Mouse (Mus musculus) brain, embryonic 14.5 days (tissue): ENCODE measurements around the gene Shroom3. TPM values are rescaled to one million over a fixed set of nuclear protein-coding genes. Genes with fewer than 3 reads are reported as not detected.
A peak's percentile ranks its signal among the peaks of the same experiment; 100 is the strongest.

Experiments
- DNase-seq: peaks from one replicate; pipeline ENCODE4 v3.0.0-alpha.2; 2011; ENCODE audit warnings: low read depth
- CTCF ChIP-seq: fragments of 200-500 bp; IDR thresholded peaks from 2 replicates; pipeline ENCODE4 v1.5.1; 2012; ENCODE audit warnings: inconsistent platforms, mild to moderate bottlenecking, moderate library complexity, borderline replicate concordance; ENCODE audit not compliant: insufficient read depth, insufficient read length; ENCODE audit errors: extremely low read depth
- POLR2A ChIP-seq: fragments of 200-500 bp; IDR thresholded peaks from 2 replicates; pipeline ENCODE4 v1.6.1; 2012; ENCODE audit warnings: mild to moderate bottlenecking, inconsistent platforms, borderline replicate concordance; ENCODE audit not compliant: poor library complexity, insufficient read depth, insufficient read length, severe bottlenecking; ENCODE audit errors: extremely low read depth
- polyA plus RNA-seq: library from polyadenylated mRNA; depleted of rRNA; stranded (reverse); fragments of >200 nt; gene quantifications from 2 replicates; pipeline ENCODE4 v1.2.3, GENCODE M21; 2012

The Shroom3 gene
- polyA plus RNA-seq, 1 experiment, result 8.0 TPM

DNA sequence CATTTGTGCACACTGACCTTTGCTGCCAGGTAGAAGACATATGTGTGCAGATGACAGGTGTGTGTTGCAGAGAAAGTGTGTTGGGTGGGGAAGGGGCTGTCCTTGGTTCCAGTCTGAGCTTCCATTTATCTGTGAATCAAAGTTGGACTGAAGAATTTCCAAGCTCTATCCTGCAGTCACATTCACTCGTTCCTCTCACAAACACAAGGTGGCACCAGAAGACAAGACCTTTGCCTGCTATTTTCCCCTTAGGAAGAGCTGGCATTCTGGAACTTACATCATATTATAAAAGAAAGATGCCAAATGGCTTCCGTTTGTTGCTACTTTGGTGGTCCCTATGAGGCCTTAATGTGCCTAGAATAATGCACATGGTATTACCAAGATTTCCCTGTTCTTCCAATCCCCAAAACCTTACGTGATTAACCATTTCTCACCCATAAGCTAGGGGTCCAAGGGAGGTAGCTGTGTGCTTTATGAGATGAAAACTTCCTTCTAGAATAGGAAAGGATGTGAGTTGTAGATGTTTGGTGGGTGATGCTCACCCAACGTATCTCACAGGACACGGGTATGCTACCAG lies 45.1 kb downstream of the Shroom3 start:
- TF ChIP-seq CTCF, result peak; percentile 81
- TF ChIP-seq POLR2A, result no peak
- peak; percentile 88 for DNase-seq

DNA sequence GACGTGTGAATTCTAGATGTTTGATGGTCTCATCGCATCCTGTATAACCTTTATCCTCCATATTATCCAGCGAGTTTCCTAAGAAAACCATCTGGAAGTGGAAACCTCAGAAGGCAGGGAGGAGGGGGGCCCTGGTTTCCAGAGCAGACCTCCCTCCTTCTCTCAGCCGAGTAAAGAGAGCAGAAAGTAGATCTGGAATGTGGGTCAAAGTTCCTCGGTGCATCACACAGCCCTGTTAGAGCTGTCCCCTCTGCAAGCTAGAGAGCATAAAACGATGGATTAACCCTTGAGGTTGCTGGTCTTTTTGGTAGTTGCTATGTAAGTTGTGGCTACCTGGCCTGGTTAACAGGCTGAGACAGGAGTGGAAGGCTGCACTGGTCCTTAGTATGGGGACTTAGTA lies 46.0 kb downstream of the Shroom3 start:
- no peak for DNase-seq
- TF ChIP-seq POLR2A (no peak), CTCF (no peak)

DNA sequence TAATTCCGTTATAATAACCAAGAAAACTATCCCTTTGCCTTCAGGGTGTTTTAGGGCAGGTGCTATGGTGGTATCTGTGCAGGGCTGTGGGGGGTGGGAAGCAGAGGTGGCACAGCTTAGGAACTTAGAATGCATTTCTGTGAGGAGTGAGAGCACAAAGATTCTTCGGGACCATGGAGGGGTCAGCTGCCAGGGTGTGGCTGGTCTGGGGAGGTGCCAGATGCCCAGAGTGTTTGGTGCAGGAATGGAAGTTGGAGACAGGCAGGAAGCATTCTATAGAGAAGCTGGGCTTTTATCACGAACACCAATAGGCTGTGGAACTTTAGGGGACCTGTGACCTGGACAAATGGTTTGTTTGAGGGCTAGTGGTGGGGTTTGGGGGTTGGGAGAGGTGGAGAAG lies 58.6 kb downstream of the Shroom3 start:
- no peak for DNase-seq
- TF ChIP-seq CTCF (no peak), POLR2A (no peak)

DNA sequence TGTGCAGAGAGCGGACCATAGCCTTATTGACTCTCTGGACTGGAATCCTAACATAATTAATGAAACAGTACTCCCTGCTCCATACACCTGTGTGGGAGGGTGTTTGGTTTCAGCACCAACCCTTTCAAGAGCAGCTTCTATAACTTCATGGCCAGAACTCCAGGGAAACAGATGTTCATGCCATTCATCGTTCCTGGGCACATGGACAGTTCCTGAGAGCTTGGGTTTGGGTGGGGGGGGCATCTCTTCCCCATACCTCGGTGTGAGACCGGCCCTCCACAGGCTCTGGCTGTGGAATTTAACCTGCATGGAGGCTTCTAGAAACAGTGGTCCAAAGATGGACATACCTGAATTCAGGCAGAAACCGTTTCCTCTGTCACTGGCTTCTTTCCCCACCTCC lies 59.5 kb downstream of the Shroom3 start:
- DNase-seq, result no peak
- TF ChIP-seq POLR2A (no peak), CTCF (no peak)

DNA sequence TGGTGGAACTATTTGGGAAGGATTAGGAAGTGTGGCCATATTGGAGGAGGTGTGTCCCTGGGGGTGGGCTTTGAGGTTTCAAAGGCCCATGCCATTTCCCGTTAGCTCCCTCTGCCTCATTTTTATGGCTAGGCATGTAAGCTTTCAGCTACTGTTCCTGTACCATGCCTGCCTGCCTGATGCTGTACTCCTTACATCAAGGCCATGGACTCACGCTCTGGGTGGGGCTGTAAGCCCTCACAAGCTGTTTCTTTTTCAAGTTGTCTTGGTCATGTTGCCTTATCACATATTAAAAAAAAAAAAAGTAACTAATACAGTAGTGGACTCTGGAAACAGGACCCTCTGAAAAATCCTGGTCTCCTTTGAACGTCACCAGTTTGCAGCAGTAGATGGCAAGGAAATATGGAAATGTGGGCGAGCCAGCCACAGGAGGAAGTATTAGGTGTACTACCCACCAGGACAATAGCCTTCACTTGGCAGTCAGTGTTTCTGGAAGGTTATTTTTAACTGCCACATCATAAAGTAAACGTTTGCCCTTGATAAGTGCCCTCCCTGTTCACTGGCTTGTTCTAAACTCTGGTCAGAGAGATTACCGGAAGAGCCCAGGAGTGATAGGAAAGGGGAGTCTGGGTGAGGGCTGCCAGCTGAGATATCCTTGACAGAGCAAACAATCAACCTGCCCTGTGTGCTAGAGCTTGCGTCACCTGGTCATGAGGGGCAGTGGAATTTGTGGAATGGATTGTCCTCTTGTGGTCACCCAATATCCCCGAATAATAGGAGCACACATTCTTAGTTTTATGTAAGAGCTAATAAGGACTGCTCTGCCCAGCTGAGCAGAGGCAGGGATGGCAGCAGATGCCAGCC lies 62.4 kb downstream of the Shroom3 start:
- TF ChIP-seq CTCF, result no peak
- TF ChIP-seq POLR2A, result no peak
- no peak for DNase-seq

DNA sequence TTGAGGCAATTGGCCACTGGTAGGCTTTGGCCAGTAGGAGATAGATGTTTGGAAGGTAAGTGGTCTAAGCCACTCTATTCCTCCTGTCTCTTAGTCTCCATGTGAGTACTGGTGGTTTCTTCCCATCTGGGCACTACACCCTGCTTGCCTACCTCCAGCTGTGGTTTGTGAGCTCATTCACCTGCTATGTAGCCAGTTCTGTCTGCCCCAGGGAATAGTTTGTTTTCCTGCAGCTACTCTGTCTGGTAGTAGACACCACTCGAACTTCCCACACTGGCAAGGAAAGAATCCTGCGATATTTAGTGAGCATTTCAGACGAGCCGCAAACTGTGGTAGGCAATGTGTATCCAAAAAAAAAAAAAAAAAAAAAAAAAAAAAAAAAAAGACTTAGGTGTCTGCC lies 68.3 kb downstream of the Shroom3 start:
- TF ChIP-seq CTCF, result no peak
- TF ChIP-seq POLR2A, result no peak
- no peak for DNase-seq

DNA sequence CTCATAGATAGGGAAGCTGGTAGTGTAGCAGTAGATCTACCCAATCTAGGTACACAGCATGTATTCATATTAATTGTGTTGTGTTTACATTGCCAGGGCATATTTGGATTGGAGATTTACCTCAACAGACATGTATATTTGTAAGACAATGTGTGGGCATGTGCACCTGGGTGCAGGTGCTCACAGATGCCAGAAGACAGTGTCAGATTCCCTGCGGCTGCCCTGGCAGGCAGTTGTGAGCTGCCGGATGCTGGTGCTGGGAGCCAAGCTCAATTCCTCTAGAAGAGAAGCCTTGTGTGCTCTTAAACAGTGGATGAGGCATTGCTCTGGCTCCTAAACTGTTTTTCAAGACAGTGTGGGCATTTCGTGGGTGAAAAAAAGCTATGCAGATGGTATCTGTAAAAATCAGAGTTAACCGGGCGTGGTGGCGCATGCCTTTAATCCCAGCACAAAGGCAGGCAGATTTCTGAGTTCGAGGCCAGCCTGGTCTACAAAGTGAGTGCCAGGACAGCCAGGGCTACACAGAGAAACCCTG lies 72.1 kb downstream of the Shroom3 start:
- TF ChIP-seq CTCF (no peak), POLR2A (no peak)
- DNase-seq, result no peak

DNA sequence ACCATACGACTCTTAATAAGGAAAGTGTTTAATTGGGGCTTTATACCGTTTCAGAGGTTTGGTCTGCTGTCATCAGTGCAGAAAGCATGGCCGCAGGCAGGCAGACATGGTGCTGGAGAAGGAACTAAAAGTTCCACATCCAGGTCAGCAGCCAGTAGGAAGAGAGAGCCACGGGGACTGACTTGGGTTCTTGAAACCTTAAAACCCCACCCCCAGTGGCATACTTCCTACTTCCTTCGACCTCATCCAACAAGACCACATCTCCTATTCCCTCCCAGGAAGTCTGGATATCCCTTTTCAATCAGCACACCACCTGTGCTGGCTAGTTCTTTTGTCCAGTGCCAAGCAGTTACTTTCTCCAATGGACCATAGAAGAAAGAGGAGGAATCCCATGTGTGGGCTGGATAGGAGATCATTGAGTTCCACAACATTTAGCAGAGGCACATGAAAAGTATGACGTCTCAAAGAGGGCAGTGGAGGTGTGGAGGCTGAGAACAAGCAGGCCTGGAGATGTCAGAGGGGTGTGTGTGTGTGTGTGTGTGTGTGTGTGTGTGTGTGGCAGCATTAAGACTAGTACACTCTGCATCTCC lies 76.0 kb downstream of the Shroom3 start:
- TF ChIP-seq CTCF, result no peak
- TF ChIP-seq POLR2A, result no peak

DNA sequence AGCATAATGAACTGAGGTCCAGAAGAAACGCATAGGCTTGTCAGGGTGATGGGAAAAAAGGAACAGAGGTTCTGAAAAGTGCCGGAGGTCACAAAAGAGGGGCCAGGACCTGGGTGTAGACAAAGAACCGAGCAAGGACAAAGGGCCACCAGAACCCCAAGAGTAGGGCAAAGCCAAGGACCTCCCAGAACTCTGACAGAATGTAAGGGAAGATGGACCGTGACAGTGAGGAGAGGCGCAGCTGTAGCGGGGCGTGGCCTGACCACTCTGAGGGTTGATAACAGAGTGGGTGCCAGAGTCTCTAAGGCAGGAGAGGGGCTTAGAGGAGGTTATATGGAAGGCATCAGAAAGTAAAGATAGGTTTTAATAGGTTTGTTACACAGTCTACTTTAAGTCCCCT lies 77.3 kb downstream of the Shroom3 start:
- TF ChIP-seq CTCF (no peak), POLR2A (no peak)
- DNase-seq, result no peak

More for the DNA sequence above, 76.0 kb downstream of the Shroom3 start:
- no peak for DNase-seq

DNA sequence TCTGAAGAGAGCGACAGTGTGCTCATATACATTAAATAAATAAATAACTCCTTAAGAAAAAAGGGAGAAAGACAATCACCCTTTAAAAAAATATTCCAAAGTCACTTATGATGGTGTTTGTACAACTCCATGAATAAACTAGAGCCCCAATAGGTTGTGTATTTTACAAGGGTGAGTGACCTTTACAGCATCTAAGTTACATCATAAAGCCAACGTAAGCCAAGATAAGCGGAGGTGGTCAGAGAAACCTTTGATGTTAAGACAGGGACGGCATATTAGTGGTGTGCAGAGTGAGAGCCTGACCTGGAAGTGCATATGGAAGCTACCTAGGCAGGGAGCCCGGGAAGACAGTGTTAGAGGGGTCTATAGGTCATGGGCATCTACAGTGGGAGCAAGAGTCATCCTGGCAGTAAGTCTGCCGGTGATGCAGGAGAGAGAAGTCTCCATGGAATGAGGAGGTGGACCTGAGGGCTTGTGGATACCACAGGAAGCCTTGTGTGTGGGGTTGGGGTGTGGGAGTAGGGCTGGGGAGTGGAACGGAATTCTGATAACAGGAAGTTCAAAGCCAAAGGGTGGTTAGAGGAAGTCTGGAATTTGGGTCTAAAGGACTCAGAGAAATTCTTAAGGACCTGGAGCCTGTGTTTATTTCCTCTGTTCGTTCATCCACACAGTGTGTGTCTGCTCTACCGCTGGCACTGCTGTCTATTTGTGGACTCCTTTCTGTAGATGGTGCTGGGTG lies 78.5 kb downstream of the Shroom3 start:
- TF ChIP-seq POLR2A, result no peak
- no peak for TF ChIP-seq CTCF
- no peak for DNase-seq

DNA sequence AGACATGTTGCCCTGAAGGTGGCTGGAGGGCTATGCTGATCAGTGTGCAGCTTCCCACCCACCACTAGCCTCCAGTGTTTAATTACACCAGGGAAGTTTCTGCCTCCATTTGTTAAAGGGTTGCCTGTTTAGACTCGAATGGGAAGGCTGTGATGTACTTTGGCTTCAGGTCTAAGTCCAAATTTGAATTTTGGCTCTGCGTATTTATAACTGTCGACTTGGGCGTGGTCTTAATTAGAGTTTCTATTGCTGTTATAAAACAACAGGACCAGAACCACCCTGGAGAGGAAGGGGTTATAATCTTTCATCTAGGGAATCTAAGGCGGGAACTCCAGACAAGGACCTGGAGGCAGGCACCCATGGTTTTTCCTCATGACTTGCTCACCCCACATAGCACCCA lies 79.2 kb downstream of the Shroom3 start:
- TF ChIP-seq POLR2A, result no peak
- no peak for TF ChIP-seq CTCF
- no peak for DNase-seq
